Mouse (Mus musculus) hindbrain, embryonic 16.5 days (tissue): ENCODE measurements around the gene Idi2. TPM values are rescaled to one million over a fixed set of nuclear protein-coding genes. Genes with fewer than 3 reads are reported as not detected.
"Not testable (repeated sequence)": the region's sequence is repeated elsewhere in the genome, so short reads cannot be mapped to it uniquely, and the experiment has no call there.

ENCODE experiments used
- ATAC-seq: fragments of 200-750 bp; cut with Nextera tagmentation; 2 replicates; pipeline ENCODE4 v1.8.0; 2017; ENCODE audit warnings: moderate TSS enrichment, moderate library complexity
- H3K27ac ChIP-seq: fragments of 300-500 bp; sonication (generic); 2 replicates; pipeline ENCODE4 v1.5.1; 2014; ENCODE audit warnings: low read depth, mild to moderate bottlenecking, control low read depth, low read length, moderate library complexity
- H3K27me3 ChIP-seq: fragments of 300-500 bp; sonication (generic); replicated peaks from 2 replicates; pipeline ENCODE4 v1.6.1; 2014; ENCODE audit warnings: low read length; ENCODE audit not compliant: control insufficient read depth, insufficient read depth
- H3K36me3 ChIP-seq: fragments of 300-500 bp; sonication (generic); 2 replicates; pipeline ENCODE4 v1.6.1; 2014; ENCODE audit warnings: mild to moderate bottlenecking, low read length, moderate library complexity, mixed read lengths; ENCODE audit not compliant: control insufficient read depth, insufficient read depth
- H3K4me1 ChIP-seq: fragments of 300-500 bp; sonication (generic); 2 replicates; pipeline ENCODE4 v1.6.1; 2014; ENCODE audit warnings: low read depth, low read length; ENCODE audit not compliant: control insufficient read depth, insufficient read depth
- H3K4me2 ChIP-seq: fragments of 300-500 bp; sonication (generic); 2 replicates; pipeline ENCODE4 v1.6.1; 2014; ENCODE audit warnings: mild to moderate bottlenecking, low read length, control low read depth, moderate library complexity
- H3K4me3 ChIP-seq: fragments of 300-500 bp; sonication (generic); 2 replicates; pipeline ENCODE4 v1.5.1; 2014; ENCODE audit warnings: mild to moderate bottlenecking, low read length, control low read depth, moderate library complexity
- H3K9ac ChIP-seq: fragments of 300-500 bp; sonication (generic); 2 replicates; pipeline ENCODE4 v1.6.1; 2014; ENCODE audit warnings: low read depth, mild to moderate bottlenecking, control low read depth, low read length, moderate library complexity
- H3K9me3 ChIP-seq: fragments of 300-500 bp; sonication (generic); 2 replicates; pipeline ENCODE4 v1.6.1; 2014; ENCODE audit warnings: mild to moderate bottlenecking, low read length, moderate library complexity; ENCODE audit not compliant: control insufficient read depth
- WGBS: fragments of 180-500 bp; shearing (Covaris S2); extraction: QIAGEN DNeasy Blood & Tissue Kit; methylation state at CpG from one replicate; pipeline ENCODE4 v1.1.7; 2014; 5-methylcytosine and 5-hydroxymethylcytosine counted together
- polyA plus RNA-seq: library from polyadenylated mRNA; unstranded; fragments of >200 nt; fragmentation: Nextera tagmentation; extraction: Ambion mirVana; gene quantifications from 2 replicates; pipeline ENCODE4 v1.2.1, GENCODE M21; 2015

Gene Idi2
- polyA plus RNA-seq: not detected in 2 replicates

- not testable (repeated sequence) for H3K4me2 ChIP-seq, H3K9me3 ChIP-seq
These were observed at the start of gene Idi2 for GRCm38 (mm10) chr13:8952563-8952962. Idi2 (plus strand) TSS chr13:8952863.

GRCm38 (mm10) chr13:8905986-8906385, 46.7 kb upstream of the Idi2 start:
- not testable (repeated sequence) for H3K9me3 ChIP-seq, H3K4me3 ChIP-seq, ATAC-seq, H3K36me3 ChIP-seq, H3K27ac ChIP-seq, H3K27me3 ChIP-seq, H3K4me1 ChIP-seq, H3K9ac ChIP-seq, H3K4me2 ChIP-seq
- WGBS: 95% methylated on average over 2 of the region's 2 CpGs

More at GRCm38 (mm10) chr13:8952563-8952962, at the start of gene Idi2:
- H3K27me3 ChIP-seq, H3K4me1 ChIP-seq, H3K9ac ChIP-seq, H3K27ac ChIP-seq, H3K36me3 ChIP-seq, ATAC-seq, H3K4me3 ChIP-seq: not testable (repeated sequence)

- not testable (repeated sequence) for H3K27me3 ChIP-seq, H3K9me3 ChIP-seq, H3K4me3 ChIP-seq, H3K4me1 ChIP-seq, H3K36me3 ChIP-seq, H3K27ac ChIP-seq, ATAC-seq, H3K9ac ChIP-seq, H3K4me2 ChIP-seq
- WGBS: 92% methylated on average over 8 of the region's 8 CpGs
These were observed 38.8 kb upstream of the Idi2 start for GRCm38 (mm10) chr13:8913890-8914289.

- ATAC-seq: no peak
- 63% methylated on average over 2 of the region's 2 CpGs for WGBS
- Histone ChIP-seq H3K9me3 (no peaks in the 10 kb centered on the region), H3K9ac (no peak overlapping the region), H3K27ac (no peak overlapping the region), H3K27me3 (no peaks in the 10 kb centered on the region), H3K4me3 (no peak overlapping the region), H3K4me2 (no peak overlapping the region), H3K36me3 (no peaks in the 10 kb centered on the region), H3K4me1 (no peaks in the 10 kb centered on the region)
These were observed 19.2 kb upstream of the Idi2 start for GRCm38 (mm10) chr13:8933499-8933898.

GRCm38 (mm10) chr13:8937611-8938140, 15.0 kb upstream of the Idi2 start:
- not testable (repeated sequence) for H3K4me3 ChIP-seq, H3K27ac ChIP-seq, H3K9me3 ChIP-seq, H3K9ac ChIP-seq, H3K4me2 ChIP-seq, H3K4me1 ChIP-seq, ATAC-seq, H3K36me3 ChIP-seq, H3K27me3 ChIP-seq
- 69% methylated on average over 6 of the region's 6 CpGs for WGBS

- H3K27ac ChIP-seq, H3K4me1 ChIP-seq, H3K27me3 ChIP-seq, ATAC-seq, H3K9ac ChIP-seq, H3K9me3 ChIP-seq, H3K4me3 ChIP-seq, H3K36me3 ChIP-seq, H3K4me2 ChIP-seq: not testable (repeated sequence)
- WGBS: 97% methylated on average over 4 of the region's 4 CpGs
These were observed 11.6 kb upstream of the Idi2 start for GRCm38 (mm10) chr13:8941110-8941509.

GRCm38 (mm10) chr13:8941701-8942100, 11.0 kb upstream of the Idi2 start:
- not testable (repeated sequence) for H3K27me3 ChIP-seq, H3K4me2 ChIP-seq, ATAC-seq, H3K4me1 ChIP-seq, H3K27ac ChIP-seq, H3K9me3 ChIP-seq, H3K4me3 ChIP-seq, H3K9ac ChIP-seq, H3K36me3 ChIP-seq
- 56% methylated on average over 1 of the region's 5 CpGs for WGBS

- H3K27ac ChIP-seq, H3K4me3 ChIP-seq, H3K9me3 ChIP-seq, ATAC-seq, H3K36me3 ChIP-seq, H3K4me1 ChIP-seq, H3K27me3 ChIP-seq, H3K9ac ChIP-seq, H3K4me2 ChIP-seq: not testable (repeated sequence)
- WGBS: no CpG with 5 or more reads among the region's 5 CpGs
These were observed 8.8 kb upstream of the Idi2 start for GRCm38 (mm10) chr13:8943828-8944227.

- H3K4me1 ChIP-seq, H3K27ac ChIP-seq, H3K36me3 ChIP-seq, H3K4me2 ChIP-seq, ATAC-seq, H3K9ac ChIP-seq, H3K9me3 ChIP-seq, H3K27me3 ChIP-seq, H3K4me3 ChIP-seq: not testable (repeated sequence)
These were observed 4.5 kb upstream of the Idi2 start, which contains the start of gene Gm9745 for GRCm38 (mm10) chr13:8948131-8948530. Gm9745 (minus strand) TSS chr13:8948231.

GRCm38 (mm10) chr13:8955127-8955526, 2.5 kb downstream of the Idi2 start:
- H3K4me1 ChIP-seq, H3K27ac ChIP-seq, H3K9ac ChIP-seq, H3K36me3 ChIP-seq, H3K4me2 ChIP-seq, H3K9me3 ChIP-seq, H3K27me3 ChIP-seq, ATAC-seq, H3K4me3 ChIP-seq: not testable (repeated sequence)
- 95% methylated on average over 1 of the region's 2 CpGs for WGBS
